Mouse (Mus musculus): ENCODE data around the gene Gria1.

GRCm38 (mm10) chr11:57306892-57307291, 295.7 kb downstream of the Gria1 start:
- TF ChIP-seq CTCF (IDR thresholded peaks at IDR 0.05; ENCODE audit: extremely low read depth, insufficient read depth, insufficient read length, insufficient replicate concordance) (no peak), POLR2A (IDR thresholded peaks at IDR 0.05; ENCODE audit: low read depth, low read length) (no peak)
